Mouse (Mus musculus) ovary, postnatal 10 days (tissue): ENCODE results near the gene Pcyt2.

Source experiments
- DNase-seq: peaks from one replicate; pipeline ENCODE4 v3.0.0; 2022; ENCODE audit warnings: low spot score

Gene Pcyt2

GRCm38 (mm10) chr11:120581490-120582267 is 36.1 kb downstream of the Pcyt2 start, which contains the start of gene Arhgdia:
Arhgdia (minus strand) TSS chr11:120581624.
- peak; percentile 78 for DNase-seq

DNA sequence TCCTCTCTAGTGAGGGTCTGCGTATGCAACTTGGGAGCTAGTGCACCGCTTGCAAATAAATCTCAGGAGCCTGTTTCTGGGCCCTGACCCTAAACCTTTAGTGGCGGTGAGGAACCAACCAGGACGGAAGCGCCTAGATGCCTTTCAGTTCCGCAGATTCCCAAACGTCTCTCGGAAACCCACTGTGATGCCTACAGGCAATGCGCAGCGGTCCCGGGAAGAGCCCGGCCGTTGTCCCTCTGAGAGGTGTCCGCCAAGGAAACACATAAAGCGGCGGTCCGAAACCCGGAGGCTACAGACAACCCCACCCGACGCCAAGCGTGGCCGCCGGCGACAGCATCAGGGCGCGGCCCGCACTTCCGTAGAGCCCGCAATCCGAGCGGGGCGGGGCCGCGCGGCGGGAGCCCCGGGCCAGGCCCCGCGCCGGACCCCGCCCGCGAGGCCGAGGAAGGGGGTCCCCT is 36.8 kb downstream of the Pcyt2 start:
- DNase-seq, result no peak

DNA sequence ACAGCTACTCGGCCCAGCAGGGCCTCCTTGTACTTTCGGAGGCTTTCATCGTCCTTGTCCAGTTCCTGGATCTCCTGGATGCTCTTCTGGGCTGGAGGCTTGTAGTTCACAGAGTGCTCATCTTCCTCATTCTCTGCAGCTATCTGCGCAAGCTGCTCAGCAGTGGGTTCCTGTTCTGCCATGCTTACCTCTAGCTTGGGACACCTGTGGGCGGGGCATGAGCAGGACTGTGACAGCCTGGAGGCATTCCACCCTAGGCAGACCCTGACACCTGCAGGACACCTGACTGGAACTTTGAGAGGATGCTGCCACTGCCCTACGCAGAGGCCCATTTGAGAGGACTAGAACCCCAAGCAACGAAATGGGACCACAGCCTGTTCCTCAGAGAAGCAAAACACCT is 37.5 kb downstream of the Pcyt2 start:
- DNase-seq, result no peak

- DNase-seq, result peak; percentile 57
Measured at GRCm38 (mm10) chr11:120579316-120580107, 38.2 kb downstream of the Pcyt2 start.

GRCm38 (mm10) chr11:120578694-120579243 is 39.0 kb downstream of the Pcyt2 start:
- DNase-seq, result no peak

- no peak for DNase-seq
Measured at GRCm38 (mm10) chr11:120578024-120578693, 39.6 kb downstream of the Pcyt2 start.

DNA sequence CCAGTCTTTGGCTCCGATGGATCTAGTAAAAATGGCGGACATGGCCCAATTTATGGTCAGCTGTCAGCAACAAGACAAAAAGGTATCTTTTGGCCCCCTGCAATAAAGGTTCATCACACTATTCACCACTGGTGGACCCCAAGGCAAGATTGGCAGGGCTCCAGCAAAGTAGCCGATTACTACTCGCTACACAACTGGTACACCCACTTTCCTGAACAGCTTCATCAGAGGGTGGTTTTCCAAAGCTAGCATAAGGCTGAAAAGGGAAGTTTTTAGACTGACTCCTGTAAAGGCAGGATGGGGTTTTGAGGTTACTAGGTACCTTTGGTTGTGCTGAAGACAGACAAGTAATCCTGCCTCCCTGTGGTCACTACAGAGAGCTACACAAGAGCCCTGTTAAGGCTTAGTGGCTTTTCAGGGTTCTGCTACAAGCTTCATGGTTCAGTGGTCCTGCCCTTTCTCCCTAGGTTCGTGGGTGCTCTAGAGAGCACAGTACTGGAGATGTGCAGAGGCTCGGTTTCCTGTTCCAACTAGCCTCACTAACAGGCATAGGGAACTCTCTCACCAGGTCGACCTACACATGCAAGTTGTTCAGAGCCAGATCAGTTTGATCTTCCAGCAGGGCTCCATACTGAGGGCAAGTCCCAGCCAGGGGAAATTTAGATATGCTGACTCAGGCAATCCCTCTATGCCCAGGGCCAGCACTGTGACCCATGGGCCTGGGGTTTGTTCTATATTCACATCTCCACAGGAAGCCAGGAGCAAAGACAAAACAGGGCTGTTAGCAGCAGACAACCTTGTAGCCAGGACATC is 40.3 kb downstream of the Pcyt2 start:
- DNase-seq, result no peak

GRCm38 (mm10) chr11:120576365-120576981 is 41.3 kb downstream of the Pcyt2 start:
- DNase-seq, result no peak

- no peak for DNase-seq
Measured at GRCm38 (mm10) chr11:120575940-120576339, 41.8 kb downstream of the Pcyt2 start.

DNA sequence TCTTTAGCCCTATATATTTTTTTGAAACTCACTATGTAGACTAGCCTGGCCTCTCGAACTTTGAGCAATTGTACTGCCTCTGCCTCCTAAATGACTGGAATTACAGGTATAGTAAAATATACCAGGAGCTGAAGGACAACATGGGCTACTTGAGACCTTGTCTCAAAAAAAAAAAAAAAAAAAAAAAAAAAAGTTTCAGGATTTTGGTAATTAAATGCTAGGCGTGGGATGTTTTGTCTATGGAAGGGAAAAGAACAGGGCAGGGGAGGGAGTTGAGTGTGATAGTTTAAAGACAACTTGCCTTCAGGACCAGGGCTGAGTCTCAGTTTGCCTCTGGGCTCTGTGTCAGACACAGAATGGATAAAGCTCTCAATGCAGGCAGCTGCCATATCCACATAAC is 42.7 kb downstream of the Pcyt2 start:
- no peak for DNase-seq

DNA sequence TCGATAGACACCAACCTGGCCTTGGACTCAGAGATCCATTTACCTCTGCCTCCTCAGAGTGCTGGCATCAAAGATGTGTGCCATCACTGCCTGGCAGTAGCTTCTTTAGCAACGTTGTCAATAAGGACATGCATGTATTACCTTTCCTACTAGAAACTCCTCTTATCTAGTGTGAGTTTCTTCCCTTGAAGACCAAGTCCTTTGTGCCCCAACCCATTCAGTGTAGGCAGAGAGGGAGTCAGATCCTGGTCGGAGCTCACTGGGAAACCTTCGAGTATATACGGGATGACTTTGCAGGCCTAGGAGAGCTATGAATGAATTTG is 43.5 kb downstream of the Pcyt2 start:
- no peak for DNase-seq

GRCm38 (mm10) chr11:120573585-120574277 is 44.0 kb downstream of the Pcyt2 start:
- no peak for DNase-seq

DNA sequence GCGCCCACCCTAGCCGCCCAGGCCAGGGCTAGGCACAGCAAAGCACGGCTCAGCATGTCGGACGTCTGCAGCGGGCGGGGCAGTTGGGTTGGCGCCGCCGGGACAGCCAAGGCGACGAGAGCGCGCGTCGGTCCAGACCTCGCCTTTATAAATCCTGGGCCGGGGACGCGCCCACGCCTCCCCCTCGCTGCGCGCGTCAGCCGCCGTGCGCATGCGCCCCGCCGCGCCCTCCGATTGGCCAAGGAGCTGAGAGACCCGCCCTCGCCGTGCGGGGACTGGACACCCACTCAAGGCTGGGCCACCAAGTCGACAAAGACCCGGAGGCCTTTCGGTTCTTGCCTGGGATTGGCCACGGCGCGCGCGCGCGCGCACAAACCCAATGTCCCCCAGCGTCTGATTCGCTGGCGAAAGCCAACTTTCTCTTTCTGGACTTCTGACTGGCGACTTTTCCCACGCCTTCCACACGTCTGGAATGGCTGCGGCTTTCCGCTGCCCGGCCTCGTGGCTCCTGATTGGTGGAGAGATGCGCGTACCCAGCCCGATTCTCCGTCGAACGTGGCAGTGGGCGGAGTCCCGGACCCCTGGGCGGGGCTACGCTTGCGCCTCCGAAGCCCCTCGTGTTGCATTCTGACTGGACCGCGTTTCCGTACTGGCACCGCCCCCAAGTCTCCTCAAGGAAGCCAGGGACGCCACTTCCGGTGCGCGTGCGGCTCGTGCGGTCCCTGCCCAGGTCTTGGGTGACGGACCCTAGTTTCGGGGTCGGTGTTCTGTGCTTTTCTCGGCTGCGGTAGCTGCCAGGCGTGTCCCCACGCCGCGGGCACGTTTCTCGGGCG is 44.8 kb downstream of the Pcyt2 start, which contains the start of gene P4hb:
Gene P4hb, minus strand, starts transcription at position 502 of the 833 bp plus-strand sequence.
- DNase-seq, result peak; percentile 99

GRCm38 (mm10) chr11:120572417-120572751 is 45.4 kb downstream of the Pcyt2 start:
- no peak for DNase-seq

- no peak for DNase-seq
Measured at GRCm38 (mm10) chr11:120571754-120572416, 45.9 kb downstream of the Pcyt2 start.

DNA sequence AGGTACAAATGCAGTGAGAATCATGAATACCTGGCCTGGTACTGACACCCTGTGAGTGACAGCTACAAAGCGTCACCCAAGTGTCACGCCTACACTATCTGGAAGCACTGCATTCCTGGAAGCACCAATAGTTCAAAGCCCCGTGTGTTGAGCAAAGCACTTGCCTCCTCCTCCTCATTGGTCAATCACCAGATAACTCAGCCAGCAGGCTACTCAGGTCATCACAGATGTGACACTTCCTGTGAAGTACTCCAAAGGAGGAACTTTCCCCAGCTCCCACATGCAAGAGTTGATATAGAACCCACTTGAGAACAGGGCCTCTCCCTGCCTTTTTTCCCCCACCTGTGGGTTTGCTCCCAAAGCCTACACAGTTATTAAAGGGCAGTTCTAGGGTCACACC is 46.6 kb downstream of the Pcyt2 start:
- DNase-seq, result no peak

DNA sequence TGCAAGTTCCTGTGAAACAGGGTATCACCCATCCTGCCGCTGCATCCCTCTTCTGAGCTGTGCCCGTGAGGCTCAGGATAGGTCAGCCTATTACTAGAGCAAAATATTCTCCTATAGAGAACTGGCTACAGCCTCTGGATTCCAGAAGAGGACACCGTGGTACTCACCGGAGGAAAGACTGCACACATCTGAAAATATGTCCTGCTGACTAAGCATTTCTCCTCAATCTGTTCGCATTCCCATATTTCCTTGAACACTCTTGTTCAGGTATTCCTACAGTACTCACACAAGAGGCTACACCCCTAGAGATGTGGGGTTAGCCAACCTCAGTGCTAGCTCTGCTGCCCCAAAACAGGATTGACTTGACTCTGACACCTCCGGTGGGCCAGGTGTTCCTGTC is 49.4 kb downstream of the Pcyt2 start:
- DNase-seq, result no peak

DNA sequence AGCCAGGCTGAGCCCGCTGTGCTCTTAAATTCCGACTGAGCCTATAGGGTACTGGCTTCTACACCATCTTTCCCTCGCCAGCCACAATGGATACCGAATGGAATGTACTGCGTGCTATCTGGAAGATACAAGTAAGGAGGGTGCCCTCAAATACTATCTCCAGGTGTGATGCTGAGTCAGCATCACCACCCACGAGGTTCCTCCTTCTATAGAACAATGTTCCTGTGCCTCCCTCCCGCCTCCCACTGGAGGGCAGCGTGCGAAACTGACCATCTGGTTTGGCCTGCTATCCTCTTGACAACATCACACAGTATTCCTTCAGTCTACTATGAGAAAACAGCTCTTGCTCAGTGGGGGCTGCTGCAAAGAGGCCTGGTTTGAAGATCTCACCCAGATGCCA is 52.6 kb downstream of the Pcyt2 start:
- DNase-seq, result no peak

GRCm38 (mm10) chr11:120562949-120563348 is 54.8 kb downstream of the Pcyt2 start:
- DNase-seq, result no peak
